Mouse (Mus musculus): ENCODE measurements around the gene Hectd4. TPM values are rescaled to one million over a fixed set of nuclear protein-coding genes. Genes with fewer than 3 reads are reported as not detected.
"Not testable (repeated sequence)": the region's sequence is repeated elsewhere in the genome, so short reads cannot be mapped to it uniquely, and the experiment has no call there.

The Hectd4 gene
- polyA plus RNA-seq, 1 experiment from 2014 or later = 15.4 TPM

DNA sequence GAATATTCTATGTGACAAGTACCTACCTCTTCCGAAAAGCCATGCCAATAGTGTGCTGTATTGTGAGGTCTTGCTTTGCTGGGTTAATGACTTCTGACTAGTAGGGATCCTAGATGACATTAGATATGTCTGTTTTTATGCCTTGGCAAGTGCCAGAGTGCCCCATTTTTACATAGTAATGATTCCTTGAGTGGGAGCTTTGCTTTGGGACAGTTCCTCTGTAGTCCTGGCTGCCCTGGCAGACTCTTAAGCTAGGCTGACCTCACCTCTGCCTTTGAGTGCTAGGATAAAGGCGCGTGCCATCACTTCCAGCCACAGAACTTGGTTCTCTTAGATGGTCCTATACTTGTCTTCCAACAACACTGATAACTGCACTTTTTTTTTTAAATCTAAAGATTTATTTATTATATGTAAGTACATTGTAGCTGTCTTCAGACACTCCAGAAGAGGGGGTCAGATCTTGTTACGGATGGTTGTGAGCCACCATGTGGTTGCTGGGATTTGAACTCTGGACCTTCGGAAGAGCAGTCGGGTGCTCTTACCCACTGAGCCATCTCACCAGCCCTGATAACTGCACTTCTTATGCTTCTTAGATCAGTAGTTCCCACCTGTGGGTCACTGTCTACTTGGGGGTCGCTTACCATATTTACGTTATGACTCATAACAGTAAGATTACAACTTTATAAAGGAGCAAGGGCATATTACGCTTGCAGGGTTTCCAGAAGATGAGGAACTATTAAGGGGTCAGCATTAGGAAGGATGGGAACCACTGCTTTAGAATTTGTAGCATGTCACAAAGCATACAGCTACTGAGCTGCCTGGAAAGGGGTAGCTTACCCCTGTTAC is 10.0 kb upstream of the Hectd4 start:
- 91% methylated on average over 9 of the region's 9 CpGs for WGBS
- no peak overlapping the region for H3K9ac ChIP-seq
- H3K9me3 ChIP-seq = no peaks in the 10 kb centered on the region
- peaks cover 71% of the 10 kb centered on the region for H3K36me3 ChIP-seq
- no peaks in the 10 kb centered on the region for H3K27me3 ChIP-seq (replicated peaks)
- no peak overlapping the region for H3K4me2 ChIP-seq (replicated peaks)
- H3K4me3 ChIP-seq = no peak overlapping the region
- ATAC-seq (ENCODE audit: low FRiP score, low read depth) = no peak
- no peak overlapping the region for H3K27ac ChIP-seq
- H3K4me1 ChIP-seq = peaks cover 13% of the 10 kb centered on the region; the same call in 1 of the 2 replicates

DNA sequence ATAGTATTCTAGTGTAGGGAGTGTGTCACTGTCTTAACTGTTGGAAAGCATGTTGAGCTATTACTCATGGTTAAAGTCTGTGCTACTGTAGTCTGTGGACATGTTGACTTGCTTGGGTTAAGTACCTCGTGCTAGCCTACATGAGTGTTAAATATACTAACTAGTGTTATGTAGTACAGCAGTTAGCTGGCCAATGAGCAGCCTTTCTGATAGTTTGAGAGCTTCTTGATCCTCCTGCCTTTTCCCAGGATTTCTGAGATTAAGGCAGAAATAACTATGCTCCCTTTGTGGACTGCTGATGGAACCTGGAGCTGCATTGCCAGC is 9.5 kb upstream of the Hectd4 start:
- Histone ChIP-seq H3K9me3 (no peaks in the 10 kb centered on the region), H3K36me3 (peaks cover 71% of the 10 kb centered on the region), H3K27me3 (replicated peaks) (no peaks in the 10 kb centered on the region), H3K9ac (no peak overlapping the region), H3K4me3 (no peak overlapping the region), H3K4me2 (replicated peaks) (no peak overlapping the region), H3K4me1 (peaks cover 11% of the 10 kb centered on the region; the same call in 1 of the 2 replicates), H3K27ac (no peak overlapping the region)
- 93% methylated on average over 1 of the region's 1 CpGs for WGBS
- ATAC-seq (ENCODE audit: low FRiP score, low read depth) = no peak

DNA sequence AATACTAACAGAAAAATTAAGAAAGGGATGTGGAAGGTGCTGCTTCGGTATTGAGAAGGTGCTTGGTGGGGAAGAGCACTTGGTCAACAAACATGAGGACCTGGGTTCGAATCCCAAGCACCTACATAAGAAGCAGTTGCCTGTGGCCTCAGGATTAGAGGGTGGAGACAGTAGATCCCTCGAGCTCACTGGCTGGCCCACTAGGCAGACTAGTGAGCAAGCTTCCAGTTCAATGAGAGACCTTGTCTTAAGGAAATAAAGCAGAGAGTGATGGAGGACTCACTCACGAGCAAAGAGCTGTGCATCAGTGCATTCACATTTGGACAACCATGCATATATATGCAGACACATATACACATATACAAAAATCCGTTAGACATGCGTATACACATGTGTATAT is 7.9 kb upstream of the Hectd4 start:
- Histone ChIP-seq H3K27ac (no peak overlapping the region), H3K4me2 (replicated peaks) (no peak overlapping the region), H3K9ac (no peak overlapping the region), H3K27me3 (replicated peaks) (no peaks in the 10 kb centered on the region), H3K36me3 (peaks cover 55% of the 10 kb centered on the region), H3K4me1 (no peaks in the 10 kb centered on the region), H3K9me3 (no peaks in the 10 kb centered on the region), H3K4me3 (no peak overlapping the region)
- 92% methylated on average over 6 of the region's 6 CpGs for WGBS
- ATAC-seq (ENCODE audit: low FRiP score, low read depth) = no peak

DNA sequence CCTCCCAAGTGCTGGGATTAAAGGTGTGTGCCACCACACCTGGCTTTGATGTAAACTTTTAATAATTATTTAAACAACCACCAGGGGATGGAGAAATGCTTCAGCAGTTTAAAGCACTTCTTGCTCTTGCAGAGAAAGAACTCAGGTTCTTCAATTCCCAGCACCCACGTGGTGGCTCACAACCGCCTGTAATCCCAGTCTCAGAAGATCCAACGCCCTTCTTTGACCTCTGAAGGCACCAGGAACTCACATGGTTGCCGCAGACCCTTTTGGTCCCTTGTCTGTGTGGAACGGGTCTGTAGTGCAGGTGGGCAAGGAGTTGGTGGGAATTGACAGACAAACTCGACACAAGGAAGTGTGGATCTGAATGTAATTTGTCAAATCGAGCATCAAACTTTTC is 5.3 kb upstream of the Hectd4 start:
- no peaks in the 10 kb centered on the region for H3K9me3 ChIP-seq
- H3K27me3 ChIP-seq (replicated peaks) = no peaks in the 10 kb centered on the region
- WGBS = 61% methylated on average over 7 of the region's 7 CpGs
- H3K4me1 ChIP-seq = no peaks in the 10 kb centered on the region
- no peak overlapping the region for H3K27ac ChIP-seq
- H3K9ac ChIP-seq = no peak overlapping the region
- no peak for ATAC-seq (ENCODE audit: low FRiP score, low read depth)
- H3K4me3 ChIP-seq = no peak overlapping the region
- H3K4me2 ChIP-seq (replicated peaks) = no peak overlapping the region
- peaks cover 31% of the 10 kb centered on the region for H3K36me3 ChIP-seq

DNA sequence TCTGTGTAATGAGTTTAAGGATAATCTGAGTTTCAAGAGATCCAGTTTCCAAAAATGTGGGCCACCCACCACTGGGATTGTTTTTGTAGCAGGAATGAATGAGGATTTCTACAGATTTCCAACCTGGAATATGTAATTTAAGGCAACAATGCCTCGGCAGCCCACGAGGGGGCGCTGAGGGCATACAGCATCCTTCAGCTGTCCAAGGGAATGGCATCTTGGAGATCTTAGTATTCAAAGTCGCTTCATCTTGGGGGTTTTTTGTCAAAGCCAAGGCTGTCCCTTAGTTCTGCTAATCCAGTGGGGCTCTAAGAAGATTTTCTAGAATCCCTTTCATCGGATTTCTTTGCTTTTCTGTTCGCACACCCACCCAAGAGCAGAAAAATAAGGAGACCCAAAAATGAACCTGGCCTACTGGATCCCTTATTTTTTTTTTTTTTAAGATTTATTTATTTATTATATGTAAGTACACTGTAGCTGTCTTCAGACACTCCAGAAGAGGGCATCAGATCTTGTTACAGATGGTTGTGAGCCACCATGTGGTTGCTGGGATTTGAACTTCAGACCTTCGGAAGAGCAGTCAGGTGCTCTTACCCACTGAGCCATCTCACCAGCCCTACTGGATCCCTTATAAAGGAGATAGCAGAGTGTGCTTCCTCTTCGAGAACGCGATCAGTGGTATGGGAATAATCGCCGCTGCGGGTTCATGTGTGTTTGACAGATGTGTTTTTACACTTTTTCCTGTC is 4.5 kb upstream of the Hectd4 start:
- Histone ChIP-seq H3K36me3 (peaks cover 24% of the 10 kb centered on the region), H3K4me2 (replicated peaks) (no peak overlapping the region), H3K27me3 (replicated peaks) (no peaks in the 10 kb centered on the region), H3K4me3 (no peak overlapping the region), H3K9me3 (no peaks in the 10 kb centered on the region), H3K4me1 (no peaks in the 10 kb centered on the region), H3K9ac (no peak overlapping the region), H3K27ac (no peak overlapping the region)
- no peak for ATAC-seq (ENCODE audit: low FRiP score, low read depth)
- 51% methylated on average over 13 of the region's 13 CpGs for WGBS

DNA sequence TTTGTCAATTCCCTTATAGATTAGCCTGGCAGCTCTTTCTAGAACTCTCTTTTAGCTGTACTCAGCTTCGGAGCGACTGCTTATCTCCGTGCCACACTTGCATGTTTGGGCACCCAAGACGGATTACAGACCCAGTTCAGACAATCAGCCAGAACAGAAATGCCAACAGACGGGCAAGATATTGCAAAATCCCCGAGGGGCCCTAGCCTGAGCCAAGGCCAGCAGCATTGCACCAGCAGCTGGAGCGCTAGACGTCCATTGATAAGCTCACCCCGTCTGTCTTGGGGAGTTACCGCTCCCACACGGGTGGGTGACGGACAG is 3.9 kb upstream of the Hectd4 start:
- Histone ChIP-seq H3K9me3 (no peaks in the 10 kb centered on the region), H3K9ac (no peak overlapping the region), H3K4me1 (peaks cover 1% of the 10 kb centered on the region), H3K36me3 (peaks cover 19% of the 10 kb centered on the region), H3K27me3 (replicated peaks) (no peaks in the 10 kb centered on the region), H3K4me3 (no peak overlapping the region), H3K4me2 (replicated peaks) (no peak overlapping the region), H3K27ac (no peak overlapping the region)
- ATAC-seq (ENCODE audit: low FRiP score, low read depth) = no peak
- WGBS = 89% methylated on average over 12 of the region's 12 CpGs

DNA sequence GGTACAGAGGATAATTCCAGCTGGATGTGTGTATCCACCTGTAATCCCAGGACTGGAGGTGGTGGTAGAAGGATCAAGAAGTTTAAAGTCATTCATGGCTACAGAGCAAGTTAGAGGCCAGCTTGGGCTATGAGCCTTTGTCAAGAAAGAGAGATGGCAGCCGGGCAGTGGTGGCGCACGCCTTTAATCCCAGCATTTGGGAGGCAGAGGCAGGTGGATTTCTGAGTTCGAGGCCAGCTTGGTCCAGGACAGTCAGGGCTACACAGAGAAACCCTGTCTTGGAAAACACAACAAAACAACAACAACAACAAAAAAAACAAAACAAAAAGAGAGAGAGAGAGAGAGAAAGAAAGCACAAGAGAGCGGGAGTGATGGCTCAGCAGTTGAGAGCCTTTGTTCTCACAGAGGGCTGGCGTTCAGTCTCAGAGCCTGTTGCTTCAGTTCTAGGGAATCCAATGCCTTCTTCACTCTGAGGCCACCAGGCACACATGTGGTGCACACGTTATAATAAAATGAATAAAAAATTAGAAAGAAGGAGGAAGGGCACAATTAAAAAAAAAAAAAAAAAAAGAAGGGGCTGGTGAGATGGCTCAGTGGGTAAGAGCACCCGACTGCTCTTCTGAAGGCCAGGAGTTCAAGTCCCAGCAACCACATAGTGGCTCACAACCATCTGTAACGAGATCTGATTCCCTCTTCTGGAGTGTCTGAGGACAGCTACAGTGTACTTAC is 3.3 kb upstream of the Hectd4 start:
- H3K4me1 ChIP-seq; H3K9ac ChIP-seq; H3K27me3 ChIP-seq (replicated peaks); H3K4me2 ChIP-seq (replicated peaks); H3K4me3 ChIP-seq; H3K27ac ChIP-seq; ATAC-seq (ENCODE audit: low FRiP score, low read depth); H3K9me3 ChIP-seq: not testable (repeated sequence)
- WGBS = 87% methylated on average over 9 of the region's 9 CpGs
- H3K36me3 ChIP-seq = peaks cover 12% of the 10 kb centered on the region

DNA sequence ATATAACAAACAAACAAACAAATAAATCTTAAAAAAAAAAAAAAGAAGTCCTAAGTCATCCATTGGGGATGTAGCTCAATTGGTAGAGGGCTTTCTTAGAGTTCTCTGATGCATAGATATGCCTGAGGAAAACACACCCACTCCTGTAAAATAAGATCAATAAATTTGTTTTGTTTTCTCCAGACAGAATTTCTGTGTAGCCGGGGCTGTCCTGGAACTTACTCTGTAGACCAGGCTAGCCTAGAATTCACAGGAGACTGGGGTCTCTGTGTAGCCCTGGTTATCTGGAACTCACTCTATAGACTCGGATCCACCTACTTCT is 2.7 kb upstream of the Hectd4 start:
- no peak overlapping the region for H3K4me3 ChIP-seq
- H3K4me2 ChIP-seq (replicated peaks) = no peak overlapping the region
- H3K36me3 ChIP-seq = peaks cover 7% of the 10 kb centered on the region
- no peaks in the 10 kb centered on the region for H3K27me3 ChIP-seq (replicated peaks)
- WGBS = 86% methylated on average over 2 of the region's 2 CpGs
- H3K4me1 ChIP-seq = peaks cover 11% of the 10 kb centered on the region
- no peak overlapping the region for H3K27ac ChIP-seq
- no peaks in the 10 kb centered on the region for H3K9me3 ChIP-seq
- H3K9ac ChIP-seq = no peak overlapping the region
- ATAC-seq (ENCODE audit: low FRiP score, low read depth) = no peak

DNA sequence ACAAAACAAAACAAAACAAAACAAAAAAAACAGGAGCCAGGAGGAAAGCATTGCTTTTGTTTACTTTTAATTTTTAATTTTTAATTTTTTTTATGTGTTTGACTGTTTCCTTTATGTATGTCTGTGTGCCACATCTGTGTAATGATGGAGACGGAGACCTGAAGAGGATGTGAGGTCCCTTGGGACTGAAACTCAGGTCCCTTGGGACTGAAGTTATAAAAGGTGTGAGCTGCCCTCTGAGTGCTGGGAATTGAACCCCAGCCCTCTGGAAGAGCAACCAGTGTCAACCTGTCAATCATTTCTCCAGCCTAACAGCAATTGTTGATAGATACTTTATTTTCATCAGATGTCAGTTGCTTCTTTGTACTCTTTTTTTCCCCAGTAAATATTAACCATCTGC is 829 bp upstream of the Hectd4 start:
- Histone ChIP-seq H3K4me3 (no peak overlapping the region), H3K9me3 (no peaks in the 10 kb centered on the region)
- WGBS = 84% methylated on average over 1 of the region's 1 CpGs

DNA sequence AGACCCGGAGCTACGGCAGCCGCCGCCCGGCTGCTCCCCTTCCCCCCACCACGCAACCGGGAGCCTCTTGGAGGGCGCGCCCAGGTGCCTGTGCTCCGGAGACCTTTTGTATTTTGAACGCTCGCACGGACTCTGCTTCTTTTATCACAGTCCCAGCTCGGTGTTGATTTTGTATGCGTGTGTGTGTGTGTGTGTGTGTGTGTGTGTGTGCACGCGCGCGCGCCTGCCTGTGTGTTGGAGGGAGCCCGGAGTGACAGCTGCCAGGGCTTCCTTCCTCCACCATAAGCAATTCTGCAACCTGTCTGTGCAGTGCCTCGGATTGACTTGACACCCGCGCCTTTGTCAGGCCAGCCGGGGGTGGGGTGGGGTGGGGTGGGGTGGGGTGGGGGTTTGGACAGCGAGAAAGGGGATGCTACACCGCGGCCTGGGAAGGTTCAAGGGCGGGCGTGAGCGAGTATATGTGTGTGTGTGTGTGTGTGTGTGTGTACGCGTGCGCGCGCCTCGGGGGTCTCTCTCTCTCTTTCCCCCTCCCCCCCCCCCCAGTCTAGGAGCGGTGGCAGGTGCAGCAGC is 798 bp downstream of the Hectd4 start:
- Histone ChIP-seq H3K9me3 (no peaks in the 10 kb centered on the region), H3K4me1 (peaks cover 15% of the 10 kb centered on the region), H3K4me3 (peak overlapping the region; percentile 94), H3K36me3 (no peaks in the 10 kb centered on the region), H3K27ac (peak overlapping the region; percentile 76), H3K27me3 (replicated peaks) (no peaks in the 10 kb centered on the region), H3K9ac (peak overlapping the region; percentile 93), H3K4me2 (replicated peaks) (peak overlapping the region; percentile 86)
- WGBS = 3% methylated on average over 35 of the region's 38 CpGs
- peak; percentile 67 for ATAC-seq (ENCODE audit: low FRiP score, low read depth)

More for the DNA sequence above, 829 bp upstream of the Hectd4 start:
- ATAC-seq (ENCODE audit: low FRiP score, low read depth) = no peak
- Histone ChIP-seq H3K36me3 (no peaks in the 10 kb centered on the region), H3K4me1 (peaks cover 15% of the 10 kb centered on the region), H3K27ac (no peak overlapping the region), H3K9ac (no peak overlapping the region), H3K27me3 (replicated peaks) (no peaks in the 10 kb centered on the region), H3K4me2 (replicated peaks) (no peak overlapping the region)

DNA sequence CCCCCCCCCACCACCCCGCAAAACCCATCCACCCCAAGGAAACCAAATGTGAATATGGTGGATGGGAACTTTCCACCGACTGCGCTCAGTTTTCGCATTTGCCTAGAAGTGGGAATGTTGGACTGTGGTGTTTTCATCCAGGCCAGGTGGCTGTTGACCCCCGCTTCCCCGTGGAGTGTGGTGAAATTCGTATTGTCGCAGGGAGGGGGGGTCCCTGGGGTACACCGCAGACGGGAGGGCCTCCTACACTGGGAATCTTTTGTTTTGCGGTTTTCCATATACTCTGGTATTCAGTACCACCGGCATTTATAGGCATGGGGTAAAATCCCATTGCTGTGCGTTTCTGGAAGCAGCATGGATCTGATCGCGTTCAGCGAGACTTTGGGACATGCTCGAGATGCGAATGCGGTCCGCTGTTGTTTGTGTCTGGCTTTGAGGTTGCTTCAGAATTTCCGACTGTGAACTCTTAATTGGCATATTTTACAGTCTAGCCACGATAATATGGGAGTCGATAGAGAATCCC is 1.4 kb downstream of the Hectd4 start:
- 14% methylated on average over 23 of the region's 23 CpGs for WGBS

DNA sequence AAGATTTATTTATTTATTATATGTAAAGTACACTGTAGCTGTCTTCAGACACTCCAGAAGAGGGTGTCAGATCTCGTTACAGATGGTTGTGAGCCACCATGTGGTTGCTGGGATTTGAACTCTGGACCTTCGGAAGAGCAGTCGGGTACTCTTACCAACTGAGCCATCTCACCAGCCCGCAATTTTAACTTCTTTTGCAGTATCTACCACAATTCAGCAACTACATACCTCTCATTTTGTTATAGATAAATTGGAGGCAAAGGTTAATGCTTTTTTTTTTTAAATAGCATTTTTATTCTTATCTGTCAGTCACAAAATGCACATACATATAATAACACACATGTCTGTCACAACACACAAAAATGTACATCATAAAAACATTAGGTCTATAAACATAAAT is 4.0 kb downstream of the Hectd4 start:
- H3K27ac ChIP-seq; H3K4me3 ChIP-seq; H3K36me3 ChIP-seq; H3K27me3 ChIP-seq (replicated peaks); ATAC-seq (ENCODE audit: low FRiP score, low read depth); H3K9ac ChIP-seq; H3K4me2 ChIP-seq (replicated peaks); H3K9me3 ChIP-seq: not testable (repeated sequence)
- H3K4me1 ChIP-seq = peaks cover 15% of the 10 kb centered on the region
- whole genome bisulfite sequencing = 90% methylated on average over 4 of the region's 4 CpGs

More for the DNA sequence above, 1.4 kb downstream of the Hectd4 start:
- Histone ChIP-seq H3K4me1 (peaks cover 15% of the 10 kb centered on the region), H3K27me3 (replicated peaks) (no peaks in the 10 kb centered on the region), H3K9me3 (no peaks in the 10 kb centered on the region), H3K27ac (0 out of 2 replicates have a peak overlapping the region, but pooled peaks have one; percentile 76), H3K9ac (peak overlapping the region; percentile 93), H3K36me3 (no peaks in the 10 kb centered on the region), H3K4me3 (peak overlapping the region; percentile 94), H3K4me2 (replicated peaks) (peak overlapping the region; percentile 86)
- ATAC-seq (ENCODE audit: low FRiP score, low read depth) = 0 out of 2 replicates have a peak, but pooled peaks have one; percentile 46
